Mouse (Mus musculus) cortical plate, adult 2 months (tissue): ENCODE data around the gene Nckap5.

Experiments
- CTCF ChIP-seq: fragments of 200-500 bp; IDR thresholded peaks from 2 replicates; pipeline ENCODE4 v1.5.1; 2011; ENCODE audit warnings: mild to moderate bottlenecking, control low read depth, low read length; ENCODE audit not compliant: insufficient read depth; ENCODE audit errors: extremely low read depth
- POLR2A ChIP-seq: fragments of 200-500 bp; IDR thresholded peaks from 2 replicates; pipeline ENCODE4 v1.6.1; 2011; ENCODE audit warnings: mild to moderate bottlenecking, low read length, control low read depth; ENCODE audit not compliant: insufficient read depth; ENCODE audit errors: extremely low read depth

DNA sequence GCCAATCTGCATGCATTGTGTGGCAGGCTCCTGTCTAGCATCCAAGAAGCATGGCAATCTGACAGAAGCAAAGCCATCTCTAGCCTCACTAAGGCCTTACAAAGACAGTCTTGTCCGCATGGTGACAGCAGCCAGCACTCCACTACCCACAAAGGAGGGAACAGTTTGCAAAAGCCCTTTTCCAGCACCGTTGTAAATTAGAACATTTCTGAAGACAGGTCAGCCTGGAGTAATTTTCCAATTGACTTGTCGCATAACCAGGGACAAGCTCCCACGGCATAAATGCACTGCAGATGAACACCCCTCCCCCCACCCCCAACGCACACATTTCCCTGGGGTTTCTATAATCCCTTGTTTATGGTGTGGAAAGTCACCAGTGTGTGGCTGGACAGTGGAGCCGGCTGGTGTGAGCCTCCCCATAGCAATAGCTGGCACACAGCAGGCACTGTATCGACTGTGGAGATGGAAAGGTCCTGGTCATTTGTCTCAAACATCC is 35.0 kb upstream of the Nckap5 start:
- TF ChIP-seq POLR2A (no peak), CTCF (no peak)
